Mouse (Mus musculus): ENCODE data around the gene Asb2.

Gene Asb2

DNA sequence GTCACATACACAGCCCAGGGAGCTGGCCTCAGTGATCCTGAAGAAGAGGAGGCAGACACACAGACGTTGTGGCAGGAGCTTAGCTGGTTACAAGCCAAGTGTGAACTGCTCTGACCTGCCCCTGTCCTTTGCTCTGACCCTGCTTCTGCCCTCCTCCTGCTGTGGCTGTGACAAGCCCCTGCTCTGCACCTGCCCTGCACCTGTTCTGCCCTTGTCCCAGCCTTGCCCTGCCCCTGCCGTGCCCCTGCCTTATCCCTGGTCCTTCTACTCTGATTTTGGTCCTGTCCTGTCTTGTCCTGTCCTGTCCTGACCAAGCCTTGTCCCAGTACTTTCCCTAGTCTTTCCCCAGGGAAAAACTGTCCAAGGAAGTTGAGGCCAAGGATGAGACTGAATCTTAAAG, 13.0 kb upstream of the Asb2 start:
- TF ChIP-seq GATA4 (IDR thresholded peaks at IDR 0.05; ENCODE audit: insufficient replicate concordance, low read length) = no peak

- no peak for TF ChIP-seq GATA4 (IDR thresholded peaks at IDR 0.05; ENCODE audit: insufficient replicate concordance, low read length)
Observed at GRCm38 (mm10) chr12:103368326-103368669, 12.5 kb upstream of the Asb2 start.

GRCm38 (mm10) chr12:103367620-103368325, 12.0 kb upstream of the Asb2 start:
- TF ChIP-seq GATA4 (IDR thresholded peaks at IDR 0.05; ENCODE audit: insufficient replicate concordance, low read length) = no peak

DNA sequence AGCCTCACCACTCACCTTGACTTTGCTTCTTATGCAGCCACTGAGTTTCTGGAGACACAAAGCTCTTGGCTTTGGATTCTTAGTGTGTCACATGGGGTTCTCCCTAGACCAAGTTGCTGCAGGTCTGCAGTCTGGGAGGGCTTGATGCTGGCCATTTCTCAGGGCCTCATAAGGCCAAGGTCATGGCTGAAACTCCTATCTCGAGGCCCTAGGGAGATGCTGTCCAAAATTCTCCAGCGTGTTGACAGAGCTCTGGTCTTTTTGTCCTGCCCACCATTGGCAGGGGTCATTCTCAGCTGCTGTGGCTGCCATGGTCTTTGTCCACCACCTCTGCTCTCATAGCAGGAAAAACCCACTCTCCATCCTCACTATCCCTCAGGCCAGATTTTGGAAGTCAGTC, 11.4 kb upstream of the Asb2 start:
- no peak for TF ChIP-seq GATA4 (IDR thresholded peaks at IDR 0.05; ENCODE audit: insufficient replicate concordance, low read length)

- TF ChIP-seq GATA4 (IDR thresholded peaks at IDR 0.05; ENCODE audit: insufficient replicate concordance, low read length) = no peak
Observed at GRCm38 (mm10) chr12:103362336-103362735, 6.5 kb upstream of the Asb2 start.

GRCm38 (mm10) chr12:103361539-103362307, 5.9 kb upstream of the Asb2 start:
- TF ChIP-seq GATA4 (IDR thresholded peaks at IDR 0.05; ENCODE audit: insufficient replicate concordance, low read length) = no peak

DNA sequence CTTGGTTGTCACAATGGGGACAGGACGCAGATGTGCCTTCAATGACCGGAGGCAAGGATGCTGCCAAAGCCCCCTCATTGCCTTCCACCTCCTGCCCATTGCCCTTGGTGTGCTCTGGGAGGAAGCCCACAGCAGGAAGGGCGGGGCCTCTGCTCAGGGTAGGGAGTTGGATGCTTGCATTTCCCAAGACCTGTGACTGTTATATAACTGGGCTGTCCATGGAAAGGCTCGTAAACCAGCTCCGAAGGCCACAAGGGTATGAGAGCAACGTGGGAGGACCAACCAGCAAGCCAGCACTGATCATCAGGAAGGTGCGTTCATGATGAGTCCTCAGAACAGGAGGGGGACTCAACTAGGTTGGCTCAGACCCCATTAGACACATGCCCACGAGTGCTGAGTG, 5.0 kb upstream of the Asb2 start:
- no peak for TF ChIP-seq GATA4 (IDR thresholded peaks at IDR 0.05; ENCODE audit: insufficient replicate concordance, low read length)

DNA sequence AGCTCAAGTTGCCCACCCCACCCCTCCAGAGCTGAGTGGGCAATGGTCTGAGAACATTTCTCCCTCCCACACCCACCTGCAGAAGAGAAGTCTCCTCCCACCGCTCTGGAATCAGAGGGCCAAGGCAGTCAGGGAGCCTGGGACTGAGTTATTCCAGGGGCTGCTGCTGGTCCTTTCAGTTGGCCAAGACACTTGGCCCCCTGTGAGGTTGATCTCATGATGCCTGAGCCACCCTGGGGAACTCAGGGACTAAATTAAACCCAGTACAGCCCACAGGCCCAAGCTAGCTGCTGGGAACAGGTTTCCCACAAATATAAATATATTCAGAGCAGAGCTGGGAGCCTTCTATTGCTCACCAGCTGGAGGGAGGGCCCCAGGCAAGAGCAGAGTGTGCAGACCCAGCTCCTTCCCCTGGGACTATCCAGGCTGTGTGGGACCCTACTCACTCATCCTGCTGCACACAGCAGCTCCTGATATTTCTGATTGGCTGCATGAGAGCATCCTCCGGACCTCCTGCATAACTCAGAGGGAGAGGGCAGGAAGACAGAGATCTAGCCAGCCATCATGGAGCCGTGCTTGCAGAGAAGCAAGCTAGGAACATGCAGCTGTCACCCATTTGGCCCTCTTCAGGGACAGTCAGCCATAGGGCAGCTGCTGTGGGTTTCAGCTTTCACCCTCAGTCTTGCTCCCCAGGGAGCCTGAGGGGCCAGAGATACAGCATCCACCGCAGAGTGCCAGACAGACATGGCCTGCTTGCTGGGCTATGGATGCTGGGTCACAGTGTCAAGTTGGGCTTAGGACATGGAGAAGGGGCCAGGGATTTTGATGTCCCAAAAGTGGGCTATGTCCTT, 3.4 kb upstream of the Asb2 start:
- TF ChIP-seq GATA4 (IDR thresholded peaks at IDR 0.05; ENCODE audit: insufficient replicate concordance, low read length) = no peak

- no peak for TF ChIP-seq GATA4 (IDR thresholded peaks at IDR 0.05; ENCODE audit: insufficient replicate concordance, low read length)
Observed at GRCm38 (mm10) chr12:103358216-103358615, 2.4 kb upstream of the Asb2 start.

- TF ChIP-seq GATA4 (IDR thresholded peaks at IDR 0.05; ENCODE audit: insufficient replicate concordance, low read length) = no peak
Observed at GRCm38 (mm10) chr12:103356415-103356748, 581 bp upstream of the Asb2 start.

DNA sequence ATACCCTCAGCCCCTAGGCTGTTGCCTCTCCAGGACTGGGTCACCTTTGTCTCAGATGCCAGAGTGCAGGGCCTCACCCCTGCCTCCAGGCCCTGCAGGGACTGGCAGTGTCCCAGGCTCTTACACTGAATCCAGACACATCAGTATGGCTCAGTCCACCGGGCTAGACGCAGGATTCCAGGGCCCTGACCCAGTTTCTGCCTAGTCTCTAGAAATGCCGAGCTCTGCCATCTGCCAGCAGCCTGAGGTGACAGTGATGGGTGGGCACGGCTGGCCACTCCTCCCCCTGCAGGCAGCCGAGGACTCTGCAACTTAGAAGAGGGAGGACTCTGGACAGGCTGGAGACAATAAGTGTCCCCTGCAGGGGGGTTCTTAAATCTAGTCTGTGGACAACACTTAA, 2.3 kb downstream of the Asb2 start:
- no peak for TF ChIP-seq GATA4 (IDR thresholded peaks at IDR 0.05; ENCODE audit: insufficient replicate concordance, low read length)

- TF ChIP-seq GATA4 (IDR thresholded peaks at IDR 0.05; ENCODE audit: insufficient replicate concordance, low read length) = no peak
Observed at GRCm38 (mm10) chr12:103352735-103353134, 3.1 kb downstream of the Asb2 start.

GRCm38 (mm10) chr12:103348506-103348905, 7.3 kb downstream of the Asb2 start:
- no peak for TF ChIP-seq GATA4 (IDR thresholded peaks at IDR 0.05; ENCODE audit: insufficient replicate concordance, low read length)

DNA sequence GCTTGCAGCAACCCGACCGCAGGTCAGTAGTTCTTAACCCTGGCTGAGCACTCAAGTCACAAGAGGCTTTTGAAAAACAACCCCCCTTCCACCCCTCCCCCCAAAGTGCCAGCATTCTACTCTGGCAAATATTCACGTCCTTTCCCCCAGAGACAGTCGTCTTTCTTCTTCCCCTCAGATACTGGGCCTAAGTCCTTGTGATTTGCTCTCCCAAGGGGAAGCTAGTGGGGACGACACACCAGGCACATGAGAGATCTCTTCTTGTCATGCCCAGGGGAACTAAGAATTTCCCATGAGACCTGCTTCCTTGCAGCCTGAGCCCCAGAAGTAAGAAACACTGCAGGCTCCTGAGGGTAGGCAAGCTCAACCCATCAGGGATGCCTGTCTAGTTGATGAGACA, 8.4 kb downstream of the Asb2 start:
- TF ChIP-seq GATA4 (IDR thresholded peaks at IDR 0.05; ENCODE audit: insufficient replicate concordance, low read length) = no peak

DNA sequence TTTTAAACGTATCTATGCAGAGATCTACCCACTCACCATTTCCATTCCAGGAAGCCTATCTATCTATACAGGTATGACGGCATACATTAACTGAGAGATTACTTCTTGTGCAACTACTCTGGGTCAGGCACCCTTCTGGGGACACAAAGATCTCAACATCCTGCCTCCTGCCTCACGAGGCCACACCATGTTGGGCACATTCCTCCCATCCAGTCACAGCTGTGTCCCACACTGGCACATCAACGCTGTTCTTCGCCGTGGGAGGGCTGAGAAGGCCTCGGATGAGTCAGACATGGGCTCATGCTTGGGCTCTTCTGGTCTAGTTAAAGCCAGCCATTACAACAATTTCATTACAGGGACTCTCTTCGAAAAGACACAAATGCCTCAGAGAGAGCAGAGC, 8.9 kb downstream of the Asb2 start:
- no peak for TF ChIP-seq GATA4 (IDR thresholded peaks at IDR 0.05; ENCODE audit: insufficient replicate concordance, low read length)

DNA sequence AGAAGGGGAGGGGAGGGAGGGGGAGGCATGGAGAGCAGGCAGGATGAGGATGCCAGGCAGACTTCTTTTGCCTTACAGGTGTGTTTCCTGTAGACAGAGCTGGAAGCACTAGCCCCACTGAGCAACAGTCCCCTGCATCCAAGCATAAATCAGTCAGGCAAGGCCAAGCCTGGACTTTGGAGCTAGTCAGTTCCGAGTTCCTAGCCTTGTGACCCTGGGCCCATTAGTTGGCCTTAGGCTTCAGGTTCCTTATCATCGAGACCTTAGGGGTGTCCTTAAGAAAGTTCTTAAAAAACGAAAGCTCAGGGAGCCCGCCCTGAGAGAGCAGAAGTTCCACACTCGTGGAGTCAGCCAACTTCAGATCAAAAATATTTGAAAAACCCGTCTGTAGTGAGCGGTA, 10.9 kb downstream of the Asb2 start:
- TF ChIP-seq GATA4 (IDR thresholded peaks at IDR 0.05; ENCODE audit: insufficient replicate concordance, low read length) = no peak
